Mouse (Mus musculus) lung, postnatal 0 days (tissue): ENCODE measurements around the gene Gtf2f1. TPM values are rescaled to one million over a fixed set of nuclear protein-coding genes. Genes with fewer than 3 reads are reported as not detected.

Experiments used
- ATAC-seq: fragments of 200-750 bp; cut with Nextera tagmentation; 2 replicates; pipeline ENCODE4 v1.8.0; 2017; ENCODE audit warnings: moderate library complexity
- DNase-seq: peaks from one replicate; pipeline ENCODE4 v3.0.0-alpha.2; 2016; ENCODE audit warnings: low spot score
- H3K27ac ChIP-seq: fragments of 300-500 bp; sonication (generic); 2 replicates; pipeline ENCODE4 v1.5.1; 2014; ENCODE audit warnings: antibody characterized with exemption, mild to moderate bottlenecking, low read length, mixed read lengths
- H3K27me3 ChIP-seq: fragments of 300-500 bp; sonication (generic); replicated peaks from 2 replicates; pipeline ENCODE4 v1.6.1; 2014; ENCODE audit warnings: low read length, mixed read lengths; ENCODE audit not compliant: insufficient read depth
- H3K36me3 ChIP-seq: fragments of 300-500 bp; sonication (generic); 2 replicates; pipeline ENCODE4 v1.6.1; 2014; ENCODE audit warnings: low read length, mixed read lengths; ENCODE audit not compliant: insufficient read depth
- H3K4me1 ChIP-seq: fragments of 300-500 bp; sonication (generic); 2 replicates; pipeline ENCODE4 v1.6.1; 2014; ENCODE audit warnings: antibody characterized with exemption, low read depth, low read length, mixed read lengths; ENCODE audit not compliant: insufficient read depth
- H3K4me2 ChIP-seq: fragments of 300-500 bp; sonication (generic); replicated peaks from 2 replicates; pipeline ENCODE4 v1.6.1; 2014; ENCODE audit warnings: low read depth, mild to moderate bottlenecking, low read length, moderate library complexity, mixed read lengths
- H3K4me3 ChIP-seq: fragments of 300-500 bp; sonication (generic); 2 replicates; pipeline ENCODE4 v1.5.1; 2014; ENCODE audit warnings: low read depth, low read length
- H3K9ac ChIP-seq: fragments of 300-500 bp; sonication (generic); replicated peaks from 2 replicates; pipeline ENCODE4 v1.6.1; 2014; ENCODE audit warnings: low read depth, mild to moderate bottlenecking
- H3K9me3 ChIP-seq: fragments of 300-500 bp; sonication (generic); 2 replicates; pipeline ENCODE4 v1.6.1; 2016; ENCODE audit warnings: low read length, mixed read lengths
- CTCF ChIP-seq: IDR thresholded peaks from 2 replicates; pipeline ENCODE4 v1.5.1; 2016; ENCODE audit warnings: antibody characterized with exemption, mild to moderate bottlenecking
- EP300 ChIP-seq: IDR thresholded peaks from 2 replicates; pipeline ENCODE4 v1.6.1; 2016; ENCODE audit warnings: antibody characterized with exemption, mild to moderate bottlenecking, control low read depth
- WGBS: fragments of 180-500 bp; shearing (Covaris S2); extraction: QIAGEN DNeasy Blood & Tissue Kit; methylation state at CpG from one replicate; pipeline ENCODE4 v1.1.7; 2014; 5-methylcytosine and 5-hydroxymethylcytosine counted together
- polyA plus RNA-seq: library from polyadenylated mRNA; unstranded; fragments of >200 nt; fragmentation: Nextera tagmentation; extraction: Ambion mirVana; gene quantifications from 2 replicates; pipeline ENCODE4 v1.2.1, GENCODE M21; 2015

The Gtf2f1 gene
- polyA plus RNA-seq, 1 experiment from 2014 or later = 37.0 TPM

DNA sequence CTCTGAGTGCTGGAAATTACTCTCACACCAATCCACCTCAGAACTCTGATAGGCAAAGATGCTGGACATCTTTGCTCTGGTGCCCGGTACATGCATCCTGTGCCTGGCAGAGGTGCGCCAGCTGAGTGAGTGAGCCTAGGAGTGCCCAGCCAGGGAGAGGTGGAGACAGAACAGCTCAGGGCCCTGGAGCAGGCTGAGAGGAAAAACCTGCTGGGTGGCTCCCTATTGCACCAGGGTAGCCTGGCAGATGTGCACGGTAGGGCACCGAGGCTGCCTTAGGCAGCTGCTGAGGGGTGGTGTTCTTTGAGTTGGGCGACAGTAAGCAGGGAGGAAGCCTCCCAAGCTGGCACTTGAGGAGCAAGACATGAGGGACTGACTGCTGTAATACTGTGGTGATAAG, 29.1 kb downstream of the Gtf2f1 start, which contains the start of gene Acer1:
Acer1 (minus strand) TSS at position 114 of the 400 bp plus-strand sequence.
- Histone ChIP-seq H3K27ac (no peak within 1 kb of the TSS), H3K9ac (no peak within 1 kb of the TSS), H3K27me3 (no peaks in the 10 kb centered on the region), H3K4me3 (no peak within 1 kb of the TSS), H3K9me3 (no peaks in the 10 kb centered on the region), H3K36me3 (no peaks in the 10 kb centered on the region), H3K4me2 (no peak within 1 kb of the TSS), H3K4me1 (no peaks in the 10 kb centered on the region)
- DNase-seq (no peak), ATAC-seq (no peak)
- no peak for TF ChIP-seq EP300
- no peak for TF ChIP-seq CTCF
- 56% methylated on average over 5 of the region's 5 CpGs for WGBS

DNA sequence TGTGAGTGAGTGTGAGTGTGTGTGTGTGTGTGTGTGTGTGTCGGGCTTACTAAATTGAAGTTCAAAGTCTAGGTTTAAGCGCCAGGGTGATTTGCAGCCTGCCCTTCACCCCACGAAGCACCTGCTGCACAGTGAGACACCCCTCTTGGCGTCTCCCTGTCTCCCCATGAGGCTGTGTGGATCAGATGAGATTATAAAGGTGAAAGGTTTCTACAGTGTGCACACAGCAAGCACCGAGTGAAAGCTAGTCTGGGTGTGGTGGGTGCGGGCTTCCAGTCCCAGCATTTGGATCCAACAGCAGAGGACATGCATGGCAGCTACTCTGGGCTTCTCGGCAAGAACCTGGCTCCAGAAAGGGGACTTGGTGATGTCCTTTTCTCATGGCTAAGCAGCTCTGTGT, 30.0 kb downstream of the Gtf2f1 start:
- H3K9me3 ChIP-seq = no peaks in the 10 kb centered on the region
- H3K27ac ChIP-seq = no peak overlapping the region
- no peak overlapping the region for H3K4me2 ChIP-seq
- no peaks in the 10 kb centered on the region for H3K4me1 ChIP-seq
- no peaks in the 10 kb centered on the region for H3K27me3 ChIP-seq
- TF ChIP-seq CTCF (no peak), EP300 (no peak)
- H3K9ac ChIP-seq = no peak overlapping the region
- ATAC-seq = no peak
- 73% methylated on average over 7 of the region's 7 CpGs for WGBS
- no peak for DNase-seq
- H3K36me3 ChIP-seq = no peaks in the 10 kb centered on the region
- no peak overlapping the region for H3K4me3 ChIP-seq

DNA sequence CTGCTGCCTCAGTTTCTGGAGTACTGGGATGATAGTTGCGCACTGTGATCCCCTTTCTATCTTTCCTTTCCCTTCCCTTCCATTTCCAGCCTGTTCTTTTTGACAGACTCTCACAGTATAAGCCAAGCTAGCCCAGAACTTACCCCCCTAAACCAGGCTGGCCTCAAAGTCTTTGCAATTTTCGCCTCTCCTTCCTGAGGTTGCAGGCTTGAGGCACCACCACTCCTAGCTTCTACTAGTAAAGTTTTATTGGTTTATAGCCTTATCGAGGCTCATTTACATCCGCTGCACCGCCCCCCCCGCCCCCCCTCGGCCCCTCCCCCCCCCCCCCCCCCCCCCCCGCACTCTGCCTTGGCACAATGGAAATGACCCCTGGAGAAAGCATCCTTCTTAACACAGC, 31.6 kb downstream of the Gtf2f1 start:
- TF ChIP-seq CTCF (no peak), EP300 (no peak)
- Histone ChIP-seq H3K27me3 (no peaks in the 10 kb centered on the region), H3K4me3 (no peak overlapping the region), H3K27ac (no peak overlapping the region), H3K36me3 (no peaks in the 10 kb centered on the region), H3K9me3 (no peaks in the 10 kb centered on the region), H3K4me2 (no peak overlapping the region), H3K4me1 (no peaks in the 10 kb centered on the region), H3K9ac (no peak overlapping the region)
- ATAC-seq = no peak
- 32% methylated on average over 7 of the region's 8 CpGs for WGBS
- DNase-seq = no peak

DNA sequence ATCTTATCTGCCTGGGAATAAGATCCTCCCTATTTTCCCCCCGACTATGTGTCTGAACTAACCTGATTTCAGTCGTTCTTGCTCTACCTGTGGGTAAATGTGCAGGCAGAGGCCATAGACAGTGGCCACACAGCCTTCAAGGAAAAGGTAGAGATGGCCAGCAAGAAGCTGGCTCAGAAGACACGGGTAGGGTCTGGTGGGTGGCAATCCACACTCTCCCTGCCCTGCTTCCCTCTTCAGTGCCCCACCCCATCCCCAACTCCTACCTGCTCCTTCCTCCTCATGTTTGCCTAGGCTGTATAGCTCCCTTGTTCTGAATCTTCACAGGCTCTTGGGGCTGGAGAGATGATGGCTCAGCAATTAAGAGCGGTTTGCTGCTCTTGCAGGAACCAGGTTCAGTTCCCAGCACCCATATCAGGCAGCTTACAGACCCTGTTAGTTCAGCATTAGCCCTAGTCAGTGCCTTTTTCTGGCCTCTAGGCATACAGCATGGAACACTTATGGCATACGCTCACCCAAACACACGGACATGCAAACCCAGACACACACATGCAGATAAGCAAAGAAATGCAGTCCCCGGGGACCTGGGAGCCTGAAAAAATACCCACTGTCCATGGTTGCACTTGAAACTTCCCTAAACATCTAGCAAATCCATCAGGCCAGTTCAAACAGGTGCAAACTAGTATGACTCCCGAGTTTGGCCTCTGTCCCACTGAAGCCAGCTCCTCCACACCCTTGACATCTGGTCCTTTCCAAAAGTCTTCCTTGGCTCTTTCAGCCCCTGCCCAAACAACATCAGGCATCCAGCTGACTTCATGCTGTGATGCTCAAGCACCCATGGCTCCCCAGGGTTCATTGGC, 34.3 kb downstream of the Gtf2f1 start:
- WGBS = 64% methylated on average over 8 of the region's 8 CpGs

GRCm38 (mm10) chr17:56975391-56975790, 35.7 kb downstream of the Gtf2f1 start:
- Histone ChIP-seq H3K4me2 (no peak overlapping the region), H3K9me3 (no peaks in the 10 kb centered on the region), H3K36me3 (no peaks in the 10 kb centered on the region), H3K27me3 (no peaks in the 10 kb centered on the region), H3K4me3 (no peak overlapping the region), H3K9ac (no peak overlapping the region), H3K27ac (no peak overlapping the region), H3K4me1 (no peaks in the 10 kb centered on the region)
- WGBS = 70% methylated on average over 3 of the region's 3 CpGs
- DNase-seq (no peak), ATAC-seq (no peak)
- TF ChIP-seq EP300 (no peak), CTCF (no peak)

More for the DNA sequence above, 34.3 kb downstream of the Gtf2f1 start:
- Histone ChIP-seq H3K9ac (no peak overlapping the region), H3K36me3 (no peaks in the 10 kb centered on the region), H3K9me3 (no peaks in the 10 kb centered on the region), H3K4me2 (no peak overlapping the region), H3K4me3 (no peak overlapping the region), H3K27me3 (no peaks in the 10 kb centered on the region), H3K4me1 (no peaks in the 10 kb centered on the region), H3K27ac (no peak overlapping the region)
- DNase-seq = no peak
- no peak for TF ChIP-seq CTCF
- no peak for TF ChIP-seq EP300
- ATAC-seq = no peak

GRCm38 (mm10) chr17:56974708-56975240, 36.3 kb downstream of the Gtf2f1 start:
- Histone ChIP-seq H3K4me3 (no peak overlapping the region), H3K27me3 (no peaks in the 10 kb centered on the region), H3K9me3 (no peaks in the 10 kb centered on the region), H3K36me3 (no peaks in the 10 kb centered on the region), H3K4me2 (no peak overlapping the region), H3K4me1 (no peaks in the 10 kb centered on the region), H3K27ac (no peak overlapping the region), H3K9ac (no peak overlapping the region)
- DNase-seq = no peak
- no peak for TF ChIP-seq CTCF
- no peak for TF ChIP-seq EP300
- WGBS = 64% methylated on average over 5 of the region's 5 CpGs
- ATAC-seq = no peak
